In the genomic region with DNA sequence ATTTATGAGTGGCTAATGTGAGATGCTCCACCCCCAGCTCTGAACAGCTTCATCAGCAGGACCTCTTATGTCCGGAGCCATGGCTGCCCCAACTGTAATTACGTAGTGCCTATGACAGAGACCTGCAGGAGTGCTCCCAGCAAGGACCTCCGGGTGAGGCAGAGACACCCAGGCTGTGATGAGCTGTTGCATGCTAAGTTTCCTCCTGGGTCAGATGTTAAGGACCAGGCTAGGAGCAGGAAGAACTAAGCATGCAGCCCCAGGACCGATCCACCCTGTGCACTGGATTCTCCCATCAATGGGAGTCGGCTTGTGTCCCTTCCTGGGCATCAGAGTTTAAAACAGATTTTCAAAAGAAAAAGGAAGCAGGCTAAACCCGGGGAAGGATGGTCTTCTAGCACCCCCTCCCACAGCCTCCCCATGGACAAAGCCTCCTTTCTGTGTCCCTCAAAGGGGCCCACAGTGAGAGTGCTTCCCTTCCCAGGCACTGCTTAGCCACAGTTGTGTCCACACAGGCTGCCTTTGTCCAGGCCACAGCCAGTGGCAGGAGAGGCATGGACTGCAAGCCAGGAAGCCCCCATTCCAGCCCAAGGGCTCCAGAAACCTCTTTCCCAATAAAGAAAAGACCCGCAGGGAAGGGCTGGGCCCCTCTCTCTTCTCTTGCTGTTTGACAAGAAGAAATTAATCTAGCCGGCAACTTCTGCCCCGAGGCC, we compare ENCODE assay signal across 9 mouse cellular contexts. TPM values are rescaled to one million over a fixed set of nuclear protein-coding genes. Genes with fewer than 3 reads are reported as not detected.
DNase-seq lines count a peak whose midpoint lies in the region; ATAC-seq lines count a peak whose summit lies in the region.
"Had no signal": no experiment of that assay in that cellular context is flagged by ENCODE, and none has a peak within 500 bp of the region (broad histone marks: within the 10 kb centered on the region; RNA-seq: fewer than 3 reads in every experiment).

No protein-coding gene starts in this region.

- no peak overlapping the region; the same call in 1 of the 2 replicates for H3K9ac ChIP-seq in kidney, embryonic 14.5 days (ENCODE audit: low read depth, low read length)
- H3K9ac ChIP-seq: liver, embryonic 15.5 days had no signal

- 0 out of 2 replicates have a peak overlapping the region, but pooled peaks have one; percentile 4 for H3K4me3 ChIP-seq in hindbrain, embryonic 10.5 days
- no peak overlapping the region for H3K4me3 ChIP-seq in midbrain, embryonic 10.5 days
- H3K4me3 ChIP-seq in kidney, embryonic 14.5 days (ENCODE audit: low read length) = no peak overlapping the region
- H3K4me3 ChIP-seq: liver, embryonic 15.5 days had no signal

- 35% methylated on average over 9 of the region's 9 CpGs for WGBS in hindbrain, embryonic 10.5 days
- 55% methylated on average over 9 of the region's 9 CpGs for WGBS in midbrain, embryonic 10.5 days
- 51% methylated on average over 9 of the region's 9 CpGs for WGBS in kidney, embryonic 14.5 days

- H3K36me3 ChIP-seq in hindbrain, embryonic 10.5 days = peaks cover 14% of the 10 kb centered on the region
- peaks cover 15% of the 10 kb centered on the region for H3K36me3 ChIP-seq in midbrain, embryonic 10.5 days
- H3K36me3 ChIP-seq in kidney, embryonic 14.5 days (ENCODE audit: control insufficient read depth, insufficient read depth, low read length) = no peaks in the 10 kb centered on the region

- no peaks in the 10 kb centered on the region for H3K27me3 ChIP-seq in hindbrain, embryonic 10.5 days (ENCODE audit: insufficient read depth, poor library complexity, severe bottlenecking)
- no peaks in the 10 kb centered on the region for H3K27me3 ChIP-seq in midbrain, embryonic 10.5 days (ENCODE audit: low read depth, poor library complexity, severe bottlenecking)
- no peaks in the 10 kb centered on the region for H3K27me3 ChIP-seq in kidney, embryonic 14.5 days (ENCODE audit: control insufficient read depth, insufficient read depth, low read length)
- H3K27me3 ChIP-seq: liver, embryonic 15.5 days had no signal

- DNase-seq in cerebellum, adult 11-12 months = peak; percentile 60
- DNase-seq in cerebellum, adult 18-20 months = no peak
- peak; percentile 56 for DNase-seq in Muller cell, postnatal 12 days (ENCODE audit: inconsistent ontology term)
- DNase-seq in hindbrain, embryonic 10.5 days (ENCODE audit: low spot score) = peak; percentile 64
- peak; percentile 31 for DNase-seq in midbrain, embryonic 10.5 days (ENCODE audit: low spot score)
- no peak for DNase-seq in thymus, postnatal 14 days

- no peak overlapping the region for H3K4me2 ChIP-seq in kidney, embryonic 14.5 days (replicated peaks; ENCODE audit: low read depth, low read length)
- H3K4me2 ChIP-seq: liver, embryonic 15.5 days had no signal

- peaks cover 44% of the 10 kb centered on the region for H3K4me1 ChIP-seq in hindbrain, embryonic 10.5 days (replicated peaks)
- peaks cover 27% of the 10 kb centered on the region for H3K4me1 ChIP-seq in midbrain, embryonic 10.5 days
- peaks cover 23% of the 10 kb centered on the region for H3K4me1 ChIP-seq in kidney, embryonic 14.5 days (ENCODE audit: control insufficient read depth, insufficient read depth, low read length)

- H3K9me3 ChIP-seq in hindbrain, embryonic 10.5 days = no peaks in the 10 kb centered on the region; the same call in 1 of the 2 replicates
- H3K9me3 ChIP-seq in midbrain, embryonic 10.5 days (replicated peaks) = no peaks in the 10 kb centered on the region; the same call in 1 of the 2 replicates
- no peaks in the 10 kb centered on the region for H3K9me3 ChIP-seq in kidney, embryonic 14.5 days (ENCODE audit: control insufficient read depth, low read length)
- H3K9me3 ChIP-seq: liver, embryonic 15.5 days had no signal

- ATAC-seq in kidney, embryonic 14.5 days (ENCODE audit: low FRiP score, low TSS enrichment) = no peak; the same call in 1 of the 2 replicates
- ATAC-seq in inflammation-experienced regulatory T-cells, adult 6 months = no peak

- peak overlapping the region; percentile 85 for H3K27ac ChIP-seq in hindbrain, embryonic 10.5 days
- peak overlapping the region; percentile 85 for H3K27ac ChIP-seq in midbrain, embryonic 10.5 days (replicated peaks)
- H3K27ac ChIP-seq in kidney, embryonic 14.5 days (ENCODE audit: low read depth, low read length) = no peak overlapping the region
- H3K27ac ChIP-seq: liver, embryonic 15.5 days had no signal

RNA-seq across cellular contexts. Expression of gene Rasa3, which starts 54.2 kb away (rescaled TPM):
- 28.8 and 31.8 TPM in 2 replicates for polyA plus RNA-seq in hindbrain, embryonic 10.5 days (2016; fragmentation: Nextera tagmentation; extraction: Ambion mirVana)
- polyA plus RNA-seq in midbrain, embryonic 10.5 days (2016; fragmentation: Nextera tagmentation; extraction: Ambion mirVana) = 27.4 and 28.9 TPM in 2 replicates
- polyA plus RNA-seq in kidney, embryonic 14.5 days (2014; fragmentation: Nextera tagmentation; extraction: Ambion mirVana) = 8.0 and 20.2 TPM in 2 replicates
- 100 to 1,000 TPM in 1 of 3 experiments, 10 to 100 TPM in 2; 96.4 to 121 (median 96.5) TPM for polyA plus RNA-seq in inflammation-experienced regulatory T-cells, adult 6 months (2017; shearing (Covaris generic))

Comparison
In these comparisons a context has a peak if more than half of its experiments do, and no peak if none do; other contexts are left out.
1. DNase-seq: peak in cerebellum, adult 11-12 months (single experiment), Muller cell, postnatal 12 days (single experiment), hindbrain, embryonic 10.5 days (single experiment) and midbrain, embryonic 10.5 days (single experiment); none in cerebellum, adult 18-20 months (0 of 2) and thymus, postnatal 14 days (single experiment).